ENCODE assay signal across 13 mouse cellular contexts in genomic region chr1:127260969-127261368, GRCm38 (mm10). TPM values are rescaled to one million over a fixed set of nuclear protein-coding genes. Genes with fewer than 3 reads are reported as not detected.
A peak's percentile ranks its signal among the peaks of the same experiment; 100 is the strongest.
DNase-seq lines count a peak whose midpoint lies in the region; ATAC-seq and TF ChIP-seq lines count a peak whose summit lies in the region.
"Had no signal": no experiment of that assay in that cellular context is flagged by ENCODE, and none has a peak within 500 bp of the region (broad histone marks: within the 10 kb centered on the region; RNA-seq: fewer than 3 reads in every experiment).

No protein-coding gene starts in this region.

- H3K9me3 ChIP-seq in hindbrain, embryonic 15.5 days, result no peaks in the 10 kb centered on the region
- peaks cover under 1% of the 10 kb centered on the region; the same call in 1 of the 2 replicates for H3K9me3 ChIP-seq in hindbrain, embryonic 13.5 days

- H3K27ac ChIP-seq in hindbrain, embryonic 15.5 days (replicated peaks), result 0 out of 2 replicates have a peak overlapping the region, but pooled peaks have one; percentile 1
- no peak overlapping the region for H3K27ac ChIP-seq in hindbrain, embryonic 13.5 days
- peak overlapping the region; percentile 29; the same call in 1 of the 2 replicates for H3K27ac ChIP-seq in bone marrow macrophage, adult 2 months (ENCODE audit: insufficient read depth, low read depth, low read length)
- no peak overlapping the region for H3K27ac ChIP-seq in thymus, adult 2 months (ENCODE audit: control insufficient read depth, insufficient read depth, low read length)
- H3K27ac ChIP-seq: gastrocnemius, adult 2 months; heart, embryonic 13.5 days; liver, embryonic 14.5 days had no signal

- no peak overlapping the region for H3K4me2 ChIP-seq in hindbrain, embryonic 15.5 days
- H3K4me2 ChIP-seq in hindbrain, embryonic 13.5 days, result no peak overlapping the region
- H3K4me2 ChIP-seq: heart, embryonic 13.5 days had no signal

- no peak overlapping the region for H3K9ac ChIP-seq in hindbrain, embryonic 15.5 days
- no peak overlapping the region for H3K9ac ChIP-seq in hindbrain, embryonic 13.5 days
- H3K9ac ChIP-seq: heart, embryonic 13.5 days; liver, embryonic 14.5 days had no signal

- no peak for TF ChIP-seq POLR2A in bone marrow macrophage, adult 2 months (IDR thresholded peaks at IDR 0.05; ENCODE audit: borderline replicate concordance, low read depth, low read length)
- no peak for TF ChIP-seq POLR2A in thymus, adult 2 months (IDR thresholded peaks at IDR 0.05; ENCODE audit: control insufficient read depth, extremely low read depth, insufficient read depth, low read length, poor library complexity)

- 55% methylated on average over 6 of the region's 6 CpGs for WGBS in hindbrain, embryonic 15.5 days
- WGBS in hindbrain, embryonic 13.5 days, result 63% methylated on average over 6 of the region's 6 CpGs
- 95% methylated on average over 6 of the region's 6 CpGs for WGBS in thymus, adult 2 months

- intact Hi-C loops in left cerebral cortex, postnatal 25 days (cut with DNase I), result no loop called here

- TF ChIP-seq CTCF in bone marrow macrophage, adult 2 months (IDR thresholded peaks at IDR 0.05; ENCODE audit: low read depth, low read length), result no peak
- no peak for TF ChIP-seq CTCF in thymus, adult 2 months (IDR thresholded peaks at IDR 0.05; ENCODE audit: borderline replicate concordance, control insufficient read depth, extremely low read depth, insufficient read depth, low read length, poor library complexity)

- no peak for ATAC-seq in hindbrain, embryonic 15.5 days (ENCODE audit: low FRiP score, low read depth)
- no peak for ATAC-seq in hindbrain, embryonic 13.5 days (ENCODE audit: low FRiP score)

- H3K27me3 ChIP-seq in hindbrain, embryonic 15.5 days, result no peaks in the 10 kb centered on the region
- H3K27me3 ChIP-seq in hindbrain, embryonic 13.5 days, result no peaks in the 10 kb centered on the region
- no peaks in the 10 kb centered on the region for H3K27me3 ChIP-seq in thymus, adult 2 months (ENCODE audit: control insufficient read depth, insufficient read depth, low read length)
- H3K27me3 ChIP-seq: heart, embryonic 13.5 days had no signal

- peaks cover 19% of the 10 kb centered on the region for H3K4me1 ChIP-seq in hindbrain, embryonic 15.5 days (replicated peaks)
- H3K4me1 ChIP-seq in hindbrain, embryonic 13.5 days (replicated peaks), result peaks cover 21% of the 10 kb centered on the region
- H3K4me1 ChIP-seq in bone marrow macrophage, adult 2 months (ENCODE audit: control insufficient read depth, insufficient read depth, low read length), result peaks cover 38% of the 10 kb centered on the region
- H3K4me1 ChIP-seq in thymus, adult 2 months (replicated peaks; ENCODE audit: control insufficient read depth, insufficient read depth, low read length), result 0 out of 2 replicates have a peak, but pooled peaks cover 2% of the 10 kb centered on the region

- H3K4me3 ChIP-seq in hindbrain, embryonic 15.5 days, result no peak overlapping the region
- H3K4me3 ChIP-seq in hindbrain, embryonic 13.5 days, result no peak overlapping the region
- no peak overlapping the region for H3K4me3 ChIP-seq in bone marrow macrophage, adult 2 months (ENCODE audit: insufficient read depth, low read length)
- no peak overlapping the region for H3K4me3 ChIP-seq in thymus, adult 2 months (ENCODE audit: control insufficient read depth, insufficient read depth, low read length)
- H3K4me3 ChIP-seq: gastrocnemius, adult 2 months; heart, embryonic 13.5 days; myocyte had no signal

- DNase-seq in kidney, adult 11 months, result peak; percentile 81
- DNase-seq in kidney, postnatal 4 days, result peak; percentile 36 to 62
- DNase-seq in layer of hippocampus, postnatal 10 days (ENCODE audit: low spot score in 2 of 2), result no peak
- no peak for DNase-seq in left cerebral cortex, postnatal 25 days (ENCODE audit: low spot score in 2 of 2)
- no peak for DNase-seq in thymus, adult 2 months
- DNase-seq: gastrocnemius, adult 2 months; right cerebral cortex, adult 18-20 months had no signal

- no peaks in the 10 kb centered on the region for H3K36me3 ChIP-seq in hindbrain, embryonic 15.5 days
- H3K36me3 ChIP-seq in hindbrain, embryonic 13.5 days, result peaks cover under 1% of the 10 kb centered on the region; the same call in 1 of the 2 replicates
- H3K36me3 ChIP-seq in thymus, adult 2 months (ENCODE audit: control insufficient read depth, insufficient read depth, low read length), result peaks cover 3% of the 10 kb centered on the region

RNA-seq across cellular contexts. Expression of gene Mgat5, which starts 56.2 kb away (rescaled TPM):
- 14.3 and 15.0 TPM in 2 replicates for polyA plus RNA-seq in hindbrain, embryonic 15.5 days (2015; fragmentation: Nextera tagmentation; extraction: Ambion mirVana)
- 14.0 and 14.3 TPM in 2 replicates for polyA plus RNA-seq in hindbrain, embryonic 13.5 days (2015; fragmentation: Nextera tagmentation; extraction: Ambion mirVana)
- polyA plus RNA-seq in bone marrow macrophage, adult 2 months (2012; ENCODE audit: insufficient read depth, insufficient read length, missing spikeins), result 20.4 and 22.7 TPM in 2 replicates
- total RNA-seq in layer of hippocampus, postnatal 10 days (2021), result 10 to 100 TPM; 45.2 to 51.6 TPM
- total RNA-seq in left cerebral cortex, postnatal 25 days (2021), result 10 to 100 TPM; 79.9 to 80.9 TPM
- polyA plus RNA-seq in thymus, adult 2 months (2012; rRNA removed), result 24.1 and 24.6 TPM in 2 replicates

Comparison
In these comparisons a context has a peak if more than half of its experiments do, and no peak if none do; other contexts are left out.
1. H3K27ac ChIP-seq: peak in hindbrain, embryonic 15.5 days (single experiment) and bone marrow macrophage, adult 2 months (single experiment); none in hindbrain, embryonic 13.5 days (single experiment) and thymus, adult 2 months (single experiment).
2. DNase-seq: peak in kidney, adult 11 months (single experiment) and kidney, postnatal 4 days (2 of 2); none in layer of hippocampus, postnatal 10 days (0 of 2), left cerebral cortex, postnatal 25 days (0 of 2) and thymus, adult 2 months (single experiment).